Mouse (Mus musculus): ENCODE measurements around the gene Tacr1.
"Not testable (repeated sequence)": the region's sequence is repeated elsewhere in the genome, so short reads cannot be mapped to it uniquely, and the experiment has no call there.

Gene Tacr1

DNA sequence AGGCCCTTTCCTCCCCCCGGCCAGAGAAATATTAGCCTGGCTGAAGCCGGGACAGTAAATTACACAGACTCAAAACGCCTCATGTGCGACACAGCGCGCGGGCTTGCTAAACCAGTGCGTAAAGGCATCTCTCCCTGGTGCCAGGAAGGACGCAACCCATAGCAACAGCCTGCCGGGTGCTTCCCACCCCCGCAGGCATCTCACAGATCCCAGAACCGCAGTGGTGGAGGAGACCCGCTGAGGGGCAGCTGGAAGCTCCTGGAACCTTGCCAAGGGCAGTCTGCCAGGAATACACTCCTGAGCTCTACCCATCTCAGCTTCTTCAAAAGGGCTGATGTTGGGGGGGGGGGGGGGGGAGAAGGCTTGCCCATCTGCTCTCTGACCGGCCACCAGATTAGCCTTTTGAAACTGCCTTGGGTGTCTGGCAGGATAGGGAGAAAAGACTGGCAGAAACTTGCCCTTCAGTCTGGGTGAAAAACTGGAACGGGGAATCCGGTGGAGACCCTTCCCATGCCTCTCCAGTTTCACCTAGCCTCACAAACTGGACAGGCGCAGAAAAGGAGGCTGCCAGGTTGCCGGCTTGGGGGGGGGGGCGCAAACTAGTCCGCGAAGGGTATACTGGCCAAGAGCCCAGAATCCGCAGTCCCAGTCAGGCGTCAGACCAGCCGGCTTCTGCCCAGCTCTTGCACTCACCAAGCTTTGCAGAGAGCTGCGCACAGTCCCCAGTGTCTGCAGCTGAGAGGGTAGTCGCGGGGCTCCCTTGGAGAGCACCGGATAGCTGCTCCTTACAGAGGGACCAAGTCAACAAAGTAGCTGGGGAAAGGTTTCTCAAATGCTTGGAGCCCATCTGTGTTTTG, at the start of gene Tacr1:
Tacr1 (plus strand) TSS at position 740 of the 857 bp plus-strand sequence.
- DNase-seq = no peak

DNA sequence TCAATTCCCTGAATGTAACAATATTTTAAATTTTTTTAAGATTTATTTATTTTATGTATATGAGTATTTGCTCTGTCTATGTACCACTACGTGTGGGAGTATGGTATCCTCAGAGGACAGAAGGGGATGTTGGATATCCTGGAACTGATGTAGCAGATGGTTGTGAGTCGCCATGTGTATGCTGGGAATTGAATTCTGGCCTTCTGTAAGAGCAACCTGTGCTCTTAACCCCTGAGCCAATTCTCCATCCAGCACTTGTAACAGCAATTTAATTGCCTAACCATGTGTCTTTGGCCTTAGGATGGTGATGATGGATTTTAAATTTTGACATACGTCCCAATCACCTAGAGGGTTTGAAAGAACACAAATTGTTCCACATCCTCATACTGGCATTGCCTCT, 26.0 kb upstream of the Tacr1 start:
- DNase-seq = no peak

DNA sequence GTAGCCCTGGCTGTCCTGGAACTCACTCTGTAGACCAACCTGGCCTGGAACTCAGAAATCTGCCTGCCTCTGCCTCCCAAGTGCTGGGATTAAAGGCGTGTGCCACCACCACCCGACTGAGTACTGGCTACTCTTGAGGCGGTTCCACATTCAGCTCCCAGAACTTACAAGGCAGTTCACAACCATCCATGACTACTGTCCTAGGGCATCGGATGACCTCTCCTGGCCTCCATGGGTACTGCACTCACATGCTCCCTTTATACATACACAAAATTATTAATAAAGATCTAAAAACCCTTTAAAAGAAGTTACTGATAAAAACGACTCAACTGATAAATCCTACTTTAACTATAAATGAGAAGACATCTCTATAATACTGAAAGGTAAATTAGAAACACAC, 18.6 kb upstream of the Tacr1 start:
- DNase-seq = no peak

DNA sequence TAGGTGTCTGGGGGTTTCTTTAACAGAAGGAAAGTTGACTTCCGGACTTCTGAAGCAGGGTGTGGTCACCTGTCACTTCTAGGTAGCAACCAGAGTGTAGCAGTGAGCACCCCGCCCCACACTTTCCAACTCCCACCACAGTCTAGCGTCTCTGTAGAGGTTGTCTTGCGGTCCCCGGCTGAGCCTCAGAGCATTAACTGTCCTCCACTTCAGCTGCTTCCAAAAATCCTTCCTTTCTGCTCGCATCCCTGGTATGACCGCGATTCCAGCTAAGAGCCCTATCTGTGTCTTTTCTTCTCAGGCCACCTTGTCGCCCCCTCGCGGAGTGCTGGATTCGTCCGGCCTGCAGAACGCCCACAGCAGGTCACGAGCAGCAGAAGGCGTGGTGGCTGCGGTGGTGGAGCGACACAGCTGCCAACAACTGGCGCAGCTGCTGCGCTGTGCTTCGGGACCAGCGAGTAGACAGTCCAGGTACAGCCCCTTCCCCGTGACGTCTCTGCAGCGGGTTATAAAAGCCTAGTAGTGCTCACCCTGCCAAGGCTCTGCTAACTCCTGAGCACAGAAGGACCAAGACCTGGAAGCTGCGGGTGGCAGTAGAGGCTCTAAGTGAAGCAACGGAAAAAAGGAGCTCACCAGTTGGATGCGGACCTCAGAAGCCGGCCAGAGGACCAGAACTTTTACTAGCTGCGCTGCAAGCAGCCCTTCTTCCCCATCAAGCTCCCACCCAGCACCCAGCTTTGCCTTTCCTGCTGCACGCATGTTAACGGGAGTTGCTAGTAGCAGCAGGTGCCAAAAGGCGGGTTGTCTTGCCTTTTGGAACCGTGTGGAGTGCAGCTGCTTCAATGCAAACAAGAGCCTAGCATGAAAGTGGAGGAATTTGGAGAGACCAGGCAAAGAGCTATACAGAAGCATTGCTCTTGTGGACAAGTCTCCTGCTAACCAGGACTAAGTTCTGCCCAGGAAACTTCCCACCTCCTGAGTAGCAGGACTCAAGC, 664 bp downstream of the Tacr1 start:
- no peak for DNase-seq

DNA sequence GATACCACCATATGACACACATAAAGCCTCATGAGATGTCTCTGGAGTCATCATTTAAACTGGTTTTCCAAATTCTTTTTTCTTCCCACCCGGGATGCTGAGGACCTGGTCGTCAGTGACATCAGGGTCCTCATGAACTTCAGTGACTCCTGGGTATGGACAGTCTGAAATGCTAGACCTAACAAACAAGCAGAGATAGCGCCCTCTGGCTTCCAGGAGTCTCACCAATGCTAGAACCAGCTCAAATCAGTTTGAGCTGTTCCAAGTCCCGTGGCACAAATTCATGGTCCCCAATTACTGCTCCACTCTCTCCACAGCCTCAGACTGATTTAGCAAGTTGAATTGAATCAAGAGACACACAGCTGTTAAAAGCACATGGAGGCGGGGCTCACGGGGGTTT, 16.2 kb downstream of the Tacr1 start:
- no peak for DNase-seq

DNA sequence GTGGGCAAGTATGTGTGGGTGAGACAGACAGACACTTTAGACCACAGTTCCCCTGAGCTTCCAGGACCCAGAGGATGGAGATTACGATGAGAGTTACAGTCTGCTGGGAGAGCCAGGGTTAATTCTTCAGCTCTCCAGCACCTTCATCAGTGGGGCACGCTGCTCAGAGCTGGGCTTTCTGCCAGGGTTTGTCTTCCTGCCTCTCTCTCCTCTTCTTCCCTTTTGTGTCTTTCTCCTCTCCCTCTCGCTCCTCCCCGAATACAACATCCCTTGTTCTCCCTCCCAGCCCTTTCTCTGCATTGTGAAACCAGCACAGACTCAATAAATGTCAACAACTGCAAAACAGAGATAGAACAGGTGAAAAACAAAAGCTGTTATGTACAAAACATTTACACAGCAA, 18.1 kb downstream of the Tacr1 start:
- DNase-seq = no peak

DNA sequence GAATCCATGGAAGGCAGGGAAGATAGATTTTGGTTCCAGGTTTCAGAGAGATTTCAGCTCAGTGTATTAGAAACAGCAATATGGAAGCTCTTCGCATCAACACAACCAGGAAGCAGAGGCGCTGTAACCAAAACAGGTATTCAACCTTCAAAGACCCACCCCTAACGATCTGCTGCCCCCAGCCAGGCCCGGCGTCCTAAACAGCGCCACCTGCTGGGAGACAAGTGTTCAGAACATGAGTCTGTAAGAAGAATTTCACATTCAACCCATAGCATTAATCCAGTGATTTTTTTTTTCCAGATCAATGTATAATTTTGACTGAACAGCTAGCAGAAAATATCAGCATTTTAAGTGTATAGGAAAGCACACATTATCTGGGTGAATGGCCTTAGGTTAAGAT, 26.8 kb downstream of the Tacr1 start:
- no peak for DNase-seq

DNA sequence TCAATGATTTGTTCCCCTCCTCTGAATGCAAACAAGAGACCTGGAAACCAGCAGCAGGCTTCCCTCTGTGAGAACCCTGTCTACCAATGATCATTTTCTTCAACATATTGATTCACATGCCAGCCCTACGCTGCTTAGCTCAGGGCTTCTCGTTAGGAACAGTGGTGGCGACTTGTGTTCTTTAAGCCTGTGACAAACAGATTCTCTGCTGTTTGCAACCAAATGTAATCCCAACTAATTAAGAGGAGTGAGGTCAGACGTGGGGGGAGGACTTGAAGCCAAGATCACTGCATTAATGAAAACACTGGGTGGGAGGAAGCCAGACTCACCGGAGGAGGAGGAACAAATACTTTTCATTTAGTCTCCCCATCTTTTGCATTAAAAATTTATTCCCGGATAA, 27.6 kb downstream of the Tacr1 start:
- DNase-seq = no peak

DNA sequence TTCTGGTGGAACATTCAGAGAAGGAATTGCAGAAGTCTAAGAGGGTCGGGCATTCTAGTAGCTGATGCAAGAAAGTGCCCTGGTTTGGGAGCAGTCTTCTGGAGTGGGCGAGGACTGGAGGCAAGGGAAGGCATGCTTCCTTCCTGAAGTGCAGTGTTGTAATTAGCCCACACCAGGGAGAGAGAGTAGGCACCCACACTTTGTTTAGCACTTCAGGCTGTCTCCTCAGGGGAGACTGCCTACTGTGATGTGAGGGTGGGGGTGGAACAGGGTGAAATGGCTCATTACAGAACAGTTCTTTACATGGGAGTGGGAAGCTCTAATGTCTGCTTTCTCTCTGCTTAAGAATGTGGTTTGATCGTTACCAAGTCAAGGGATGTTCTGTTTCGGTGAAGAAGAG, 35.0 kb downstream of the Tacr1 start:
- no peak for DNase-seq

DNA sequence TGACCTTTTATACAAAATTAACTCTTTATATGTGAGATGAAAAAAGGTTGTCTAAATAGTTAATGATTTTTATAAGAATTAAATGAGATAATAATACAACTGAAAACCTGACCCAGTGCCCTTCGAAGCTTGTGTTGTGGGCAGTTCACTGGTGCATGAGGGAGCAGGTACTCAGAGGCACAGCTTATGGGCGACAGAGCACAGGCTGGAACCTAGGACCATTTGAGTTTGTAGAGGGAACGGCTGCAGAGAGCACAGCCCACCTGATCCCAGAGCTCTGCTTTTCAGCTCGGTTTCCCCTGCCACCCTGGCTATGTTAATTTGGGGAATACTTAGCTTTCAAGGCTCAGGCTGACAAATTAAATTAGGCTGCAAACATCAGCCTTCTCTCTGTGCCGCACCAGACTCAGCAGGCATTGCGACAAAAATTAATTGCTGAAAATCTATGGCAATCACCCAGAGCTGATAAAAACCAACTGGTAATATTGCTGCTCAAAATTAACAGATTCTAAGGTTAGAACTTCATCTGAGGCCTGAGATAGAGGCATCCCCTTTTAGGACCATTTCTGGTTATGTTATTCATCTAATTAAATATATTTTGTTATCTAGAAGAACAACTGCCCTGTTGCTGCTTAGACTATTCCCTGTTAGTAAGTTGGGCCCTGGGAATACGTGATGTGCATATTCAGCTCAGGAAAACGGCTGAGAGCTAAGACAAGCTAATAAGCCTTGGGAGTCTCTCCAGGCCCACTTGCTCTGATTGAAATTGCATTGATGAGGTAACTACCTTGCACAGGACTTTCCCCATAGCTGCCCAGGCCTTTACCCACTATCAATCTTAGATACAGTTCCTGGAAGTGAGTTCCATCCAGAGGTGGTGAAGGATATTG, 50.3 kb downstream of the Tacr1 start:
- not testable (repeated sequence) for DNase-seq

DNA sequence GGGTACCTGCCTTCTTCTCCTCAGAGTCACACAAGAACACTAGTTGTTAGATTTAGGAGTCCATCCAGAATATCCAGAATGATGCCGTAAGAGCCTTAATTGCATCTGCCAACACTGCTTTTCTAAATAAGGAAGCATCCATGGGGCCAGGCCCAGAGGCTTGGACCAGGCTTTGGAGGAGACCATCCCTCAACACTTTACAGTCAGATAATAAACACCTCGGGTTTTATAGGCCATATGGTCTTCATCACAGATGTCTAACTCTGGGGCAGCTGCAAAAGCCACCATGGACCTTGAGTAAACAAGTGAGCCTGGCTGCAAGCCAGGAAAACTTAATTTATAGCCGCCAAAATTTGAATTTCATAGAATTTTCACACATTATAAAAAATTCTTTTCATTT, 53.1 kb downstream of the Tacr1 start:
- no peak for DNase-seq

DNA sequence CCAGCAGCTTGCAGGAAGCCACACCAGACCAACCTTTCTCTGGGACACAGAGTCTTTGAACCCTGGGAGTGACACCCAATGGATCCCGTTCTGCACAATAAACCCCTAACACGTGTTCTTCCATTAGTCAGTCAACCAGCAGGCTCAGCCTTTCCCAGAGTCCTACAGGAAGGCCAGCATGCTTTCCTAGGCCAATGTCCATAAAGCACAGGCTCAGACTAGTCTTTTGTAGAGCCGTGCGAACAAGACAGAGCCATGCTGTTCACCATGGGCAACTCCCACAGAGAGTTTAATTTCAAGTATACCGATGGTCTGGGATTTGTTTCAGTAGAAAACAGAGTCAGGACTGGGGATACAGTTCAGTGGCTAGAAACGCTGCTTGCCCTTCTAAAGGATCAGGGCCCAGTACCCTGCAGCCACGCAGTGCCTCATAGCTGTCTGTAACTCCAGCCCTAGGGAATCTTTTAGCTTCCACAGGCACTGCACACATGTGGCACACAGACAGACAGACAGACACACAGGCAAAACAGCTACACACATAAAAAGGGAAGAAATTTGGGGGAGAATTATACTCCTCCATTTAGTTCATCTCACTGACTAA, 55.1 kb downstream of the Tacr1 start:
- DNase-seq = no peak

DNA sequence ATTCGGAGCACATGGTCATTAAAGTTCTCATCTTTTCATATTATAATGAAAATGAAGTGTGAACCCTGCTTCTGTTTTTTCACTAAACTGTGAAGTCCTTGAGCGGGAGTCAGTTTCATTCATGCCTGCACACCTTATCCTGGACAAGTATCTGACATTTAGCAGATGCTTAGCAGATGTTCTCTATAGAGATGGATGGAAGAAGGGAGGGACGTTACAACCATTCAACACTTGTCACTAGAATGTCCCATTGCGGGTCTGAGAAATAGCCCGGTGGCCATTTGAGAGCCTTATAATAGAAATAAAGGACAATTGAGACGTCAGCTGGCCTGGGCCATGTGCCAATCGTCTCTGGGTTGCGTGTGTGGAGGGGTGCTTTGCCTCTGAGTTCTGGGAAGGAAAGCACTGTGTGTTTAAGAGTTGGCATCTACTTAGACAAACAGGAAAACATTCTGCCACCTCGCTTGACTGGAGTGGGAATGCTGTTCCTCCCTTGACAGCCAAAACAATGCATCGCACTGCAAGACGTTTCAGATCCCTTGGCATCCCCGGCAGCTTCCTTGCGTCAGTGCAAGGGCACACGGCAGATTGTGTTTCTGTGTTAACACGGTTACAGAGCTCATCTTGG, 56.7 kb downstream of the Tacr1 start:
- DNase-seq = no peak

DNA sequence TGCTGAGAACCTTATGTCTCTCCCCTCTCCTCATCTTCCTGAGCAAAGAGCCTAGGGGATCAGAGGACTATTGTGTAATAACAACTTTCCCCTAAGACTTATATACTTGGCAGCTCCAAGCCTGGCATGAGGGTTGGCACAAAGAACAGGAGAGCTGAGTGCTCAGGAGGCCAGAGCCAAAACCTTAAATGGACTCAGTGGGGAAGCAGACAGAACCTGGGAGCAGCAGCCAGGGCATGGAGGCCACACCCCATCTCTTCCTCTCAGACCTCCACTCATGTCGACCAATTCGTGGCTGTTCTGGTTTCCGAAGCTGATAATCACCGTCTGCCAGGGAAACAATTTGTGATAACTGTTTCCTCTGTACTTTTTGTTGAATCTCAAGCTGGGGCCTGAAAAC, 61.0 kb downstream of the Tacr1 start:
- DNase-seq = no peak

DNA sequence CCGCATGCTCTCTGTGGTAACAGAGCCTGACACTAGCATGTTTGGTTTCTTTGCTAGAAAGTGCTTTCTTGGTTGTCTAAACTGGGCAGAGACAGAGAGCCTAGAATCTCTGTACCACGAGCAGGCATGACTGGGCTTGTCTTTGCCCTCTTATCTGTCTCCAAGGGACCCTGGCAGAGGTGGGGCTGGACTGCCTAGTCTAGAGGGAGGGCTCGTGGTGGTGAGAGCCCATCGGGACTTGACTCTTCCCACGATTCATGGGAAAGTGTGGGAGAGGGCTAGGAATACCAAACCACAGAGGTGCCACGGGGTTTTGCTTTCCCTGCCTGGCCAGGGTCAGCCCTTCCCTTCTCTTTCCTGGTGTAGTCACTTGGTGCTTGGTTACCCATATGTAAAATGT, 72.3 kb downstream of the Tacr1 start:
- DNase-seq = no peak

DNA sequence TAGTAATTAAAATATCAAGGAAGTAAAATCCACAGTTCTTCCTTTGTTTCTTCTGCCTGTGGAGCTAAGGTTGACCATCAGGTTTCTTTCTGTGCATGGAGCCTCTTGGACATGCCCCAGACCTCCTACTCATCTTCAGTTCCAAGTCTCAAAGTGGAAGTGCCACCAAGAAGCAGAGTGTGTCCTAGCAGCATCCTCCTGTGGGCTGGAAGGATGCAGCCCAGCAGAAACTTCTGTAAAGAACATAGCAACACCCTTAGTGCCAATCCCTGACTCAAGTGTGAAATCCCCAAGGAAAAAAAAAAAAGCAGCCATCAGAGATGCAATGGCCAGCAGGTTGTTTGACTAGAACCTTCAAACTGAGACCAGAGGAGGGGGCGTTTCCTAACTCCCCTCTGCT, 81.7 kb downstream of the Tacr1 start:
- DNase-seq = no peak

DNA sequence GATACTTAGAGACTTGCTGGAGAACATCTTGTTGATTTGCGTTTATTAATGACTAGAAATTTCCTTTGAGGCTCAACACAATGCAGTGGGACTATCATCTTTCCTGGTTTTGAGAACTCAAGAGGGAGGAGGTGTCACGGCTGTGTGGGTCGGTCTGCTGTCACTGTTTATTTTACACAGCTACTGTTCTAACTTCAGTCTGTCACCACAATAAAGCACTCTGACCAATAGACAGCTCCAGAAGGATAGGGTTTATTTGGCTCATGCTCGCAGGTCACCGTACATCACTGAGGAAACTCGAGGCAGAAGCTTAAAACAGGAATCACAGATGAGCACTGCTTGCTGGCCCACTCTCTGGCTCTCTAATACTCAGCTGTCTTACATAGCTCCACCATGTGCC, 92.3 kb downstream of the Tacr1 start:
- no peak for DNase-seq

DNA sequence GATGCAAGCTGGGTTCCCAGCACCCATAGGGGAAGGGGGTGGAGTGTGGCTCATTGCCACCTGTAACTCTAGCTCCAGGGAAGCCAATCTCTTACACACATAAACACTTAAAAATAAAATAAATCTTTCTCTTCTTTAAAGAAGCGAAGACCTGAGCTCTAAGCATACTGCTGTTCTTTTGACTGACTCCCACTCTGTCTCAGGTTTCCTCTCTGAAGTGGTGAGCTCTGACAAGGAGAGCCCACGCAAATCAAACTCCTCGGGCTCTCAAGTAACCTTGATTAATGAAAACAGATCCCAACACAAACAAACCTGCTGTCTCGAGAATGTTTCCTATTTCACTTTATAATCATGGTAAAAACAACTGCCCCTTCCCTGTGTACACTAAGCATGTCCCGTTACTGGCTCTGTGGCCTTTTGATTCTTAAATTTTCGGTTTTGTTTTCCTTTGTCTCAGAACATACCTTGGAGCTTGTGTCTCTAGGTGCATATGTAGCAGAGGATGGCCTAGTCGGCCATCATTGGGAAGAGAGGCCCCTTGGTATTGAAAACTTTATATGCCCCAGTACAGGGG, 108.8 kb downstream of the Tacr1 start:
- no peak for DNase-seq

DNA sequence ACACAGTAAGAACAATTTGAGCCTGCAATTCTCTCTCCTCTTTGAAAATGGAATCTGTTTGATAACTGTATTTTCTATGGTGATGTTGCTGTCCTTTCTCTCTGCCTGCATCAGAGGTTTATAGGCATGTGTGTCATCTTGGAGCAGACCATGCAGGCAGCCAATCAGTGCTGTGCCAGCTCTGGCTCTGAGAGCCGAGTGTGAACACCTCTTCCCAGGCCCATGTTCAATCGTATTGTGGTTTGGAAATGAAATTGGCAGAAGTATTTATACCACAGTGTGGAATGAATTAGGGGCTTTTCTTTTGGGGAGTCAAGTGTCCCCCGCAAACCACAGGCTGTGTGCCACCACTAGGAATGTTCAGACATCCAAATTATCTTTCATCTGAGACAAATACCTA, 117.5 kb downstream of the Tacr1 start:
- DNase-seq = no peak

DNA sequence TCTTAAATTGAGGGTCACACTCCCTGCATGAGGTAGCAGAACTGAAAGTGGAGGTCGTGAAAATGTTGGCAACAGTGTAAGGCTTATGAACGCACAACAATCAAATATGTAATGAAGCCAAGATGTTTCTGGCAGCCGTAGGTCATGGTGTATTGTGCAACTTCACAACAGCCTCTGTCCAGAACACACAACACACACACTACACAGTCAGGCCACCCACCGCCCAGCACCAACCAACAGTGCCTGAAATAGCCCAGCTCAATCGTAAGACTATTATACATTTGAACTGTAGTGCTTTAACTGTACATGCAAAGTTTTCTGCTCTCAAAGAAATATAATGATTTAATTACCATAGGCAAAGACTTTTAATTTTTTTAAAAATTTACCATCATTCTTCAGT, 120.4 kb downstream of the Tacr1 start:
- no peak for DNase-seq

DNA sequence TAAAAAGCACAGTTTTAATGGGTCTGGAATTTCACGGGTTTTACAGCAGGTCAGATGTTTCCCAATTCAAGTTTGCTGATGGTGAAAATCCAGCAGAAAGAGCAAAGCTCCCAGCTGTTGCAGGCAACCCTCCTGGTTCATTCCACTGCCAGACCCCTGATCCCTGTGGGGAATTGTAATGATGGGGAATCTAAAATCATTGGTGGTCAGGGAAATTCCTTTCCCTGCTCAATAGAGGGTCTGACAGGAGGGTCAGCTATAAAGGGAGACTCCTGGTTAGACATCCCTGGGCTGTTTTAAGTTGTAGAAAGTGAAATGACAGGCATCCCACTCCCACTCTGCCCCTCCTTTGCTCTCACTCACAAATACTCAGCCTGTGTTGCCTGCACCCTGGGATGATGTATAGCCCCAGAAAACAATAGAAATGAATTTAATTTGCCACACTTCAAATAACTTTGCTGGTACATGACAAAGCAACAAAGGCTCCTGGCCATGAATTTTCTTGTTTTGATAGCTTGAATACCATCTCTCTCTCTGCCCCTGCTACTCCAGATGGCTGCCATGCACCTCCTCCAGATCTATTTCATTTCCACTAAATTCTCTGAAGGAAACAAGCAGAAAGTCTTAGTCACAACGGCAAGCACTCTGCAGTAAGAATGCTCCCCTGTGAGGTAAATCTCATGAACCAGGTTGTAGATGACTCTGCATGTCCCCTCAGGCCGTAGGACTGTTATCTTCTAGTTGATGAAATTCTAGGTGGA, 123.2 kb downstream of the Tacr1 start:
- DNase-seq = no peak
